Mouse (Mus musculus) liver, postnatal 0 days (tissue): Measurements from ENCODE around the gene Drd1. TPM values are rescaled to one million over a fixed set of nuclear protein-coding genes. Genes with fewer than 3 reads are reported as not detected.
A peak's percentile ranks its signal among the peaks of the same experiment; 100 is the strongest.

Experiments used
- ATAC-seq: fragments of 200-750 bp; cut with Nextera tagmentation; 2 replicates; pipeline ENCODE4 v1.8.0; 2017; ENCODE audit warnings: mild to moderate bottlenecking, moderate library complexity
- DNase-seq: peaks from one replicate; pipeline ENCODE4 v3.0.0-alpha.2; 2016
- H3K27ac ChIP-seq: fragments of 300-500 bp; sonication (generic); 2 replicates; pipeline ENCODE4 v1.5.1; 2014; ENCODE audit warnings: antibody characterized with exemption, moderate library complexity, mild to moderate bottlenecking, low read depth
- H3K27me3 ChIP-seq: fragments of 300-500 bp; sonication (generic); 2 replicates; pipeline ENCODE4 v1.6.1; 2014; ENCODE audit warnings: low read length, control low read depth, mixed read lengths; ENCODE audit not compliant: insufficient read depth
- H3K36me3 ChIP-seq: fragments of 300-500 bp; sonication (generic); replicated peaks from 2 replicates; pipeline ENCODE4 v1.6.1; 2014; ENCODE audit warnings: mild to moderate bottlenecking, control low read depth, low read length, moderate library complexity, mixed read lengths; ENCODE audit not compliant: insufficient read depth
- H3K4me1 ChIP-seq: fragments of 300-500 bp; sonication (generic); 2 replicates; pipeline ENCODE4 v1.6.1; 2014; ENCODE audit warnings: antibody characterized with exemption, mild to moderate bottlenecking, control low read depth; ENCODE audit not compliant: insufficient read depth
- H3K4me2 ChIP-seq: fragments of 300-500 bp; sonication (generic); 2 replicates; pipeline ENCODE4 v1.6.1; 2014; ENCODE audit warnings: low read depth, mild to moderate bottlenecking, low read length, moderate library complexity, mixed read lengths
- H3K4me3 ChIP-seq: fragments of 300-500 bp; sonication (generic); 2 replicates; pipeline ENCODE4 v1.5.1; 2014; ENCODE audit warnings: low read depth, low read length
- H3K9ac ChIP-seq: fragments of 300-500 bp; sonication (generic); replicated peaks from 2 replicates; pipeline ENCODE4 v1.6.1; 2014; ENCODE audit warnings: mild to moderate bottlenecking, moderate library complexity
- H3K9me3 ChIP-seq: fragments of 300-500 bp; sonication (generic); 2 replicates; pipeline ENCODE4 v1.6.1; 2016; ENCODE audit warnings: mild to moderate bottlenecking, control low read depth, low read length, mixed read lengths
- CTCF ChIP-seq: sonication (generic); IDR thresholded peaks from 2 replicates; pipeline ENCODE4 v1.5.1; 2016; ENCODE audit warnings: antibody characterized with exemption, low read depth
- EP300 ChIP-seq: IDR thresholded peaks from 2 replicates; pipeline ENCODE4 v1.6.1; 2016; ENCODE audit warnings: antibody characterized with exemption, low read depth, mild to moderate bottlenecking
- WGBS: fragments of 180-500 bp; shearing (Covaris S2); extraction: QIAGEN DNeasy Blood & Tissue Kit; methylation state at CpG from one replicate; pipeline ENCODE4 v1.1.7; 2014; ENCODE audit not compliant: insufficient replicate concordance; 5-methylcytosine and 5-hydroxymethylcytosine counted together
- polyA plus RNA-seq: library from polyadenylated mRNA; unstranded; fragments of >200 nt; fragmentation: Nextera tagmentation; extraction: Ambion mirVana; gene quantifications from 2 replicates; pipeline ENCODE4 v1.2.1, GENCODE M21; 2015

Gene Drd1
- polyA plus RNA-seq, 1 experiment from 2014 or later, result not detected

DNA sequence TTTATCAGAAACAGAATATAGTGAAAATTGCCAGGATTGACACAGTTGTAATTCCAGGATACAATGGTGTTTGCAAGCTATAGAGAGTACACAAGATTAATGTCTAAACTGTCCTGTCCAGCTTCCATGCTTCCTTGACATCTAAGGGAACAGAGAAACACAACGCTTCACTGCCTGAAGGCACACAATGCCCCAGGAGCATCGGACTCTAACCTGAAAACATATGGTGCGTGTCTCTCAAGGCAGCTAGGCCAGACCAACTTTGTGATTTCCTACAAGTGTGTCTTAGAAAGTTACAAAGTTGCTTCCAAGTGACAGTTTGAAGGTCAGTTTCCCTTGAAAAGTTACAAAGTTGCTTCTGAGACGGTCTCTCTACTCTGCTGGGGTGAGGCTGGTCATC lies 41.7 kb upstream of the Drd1 start:
- Histone ChIP-seq H3K27ac (no peak overlapping the region), H3K4me3 (no peak overlapping the region), H3K4me2 (no peak overlapping the region), H3K27me3 (no peaks in the 10 kb centered on the region), H3K9ac (no peak overlapping the region), H3K36me3 (peaks cover 59% of the 10 kb centered on the region), H3K9me3 (no peaks in the 10 kb centered on the region), H3K4me1 (peaks cover 4% of the 10 kb centered on the region; the same call in 1 of the 2 replicates)
- 89% methylated on average over 4 of the region's 4 CpGs for WGBS
- TF ChIP-seq CTCF, result no peak
- no peak for TF ChIP-seq EP300
- no peak for DNase-seq
- no peak for ATAC-seq

DNA sequence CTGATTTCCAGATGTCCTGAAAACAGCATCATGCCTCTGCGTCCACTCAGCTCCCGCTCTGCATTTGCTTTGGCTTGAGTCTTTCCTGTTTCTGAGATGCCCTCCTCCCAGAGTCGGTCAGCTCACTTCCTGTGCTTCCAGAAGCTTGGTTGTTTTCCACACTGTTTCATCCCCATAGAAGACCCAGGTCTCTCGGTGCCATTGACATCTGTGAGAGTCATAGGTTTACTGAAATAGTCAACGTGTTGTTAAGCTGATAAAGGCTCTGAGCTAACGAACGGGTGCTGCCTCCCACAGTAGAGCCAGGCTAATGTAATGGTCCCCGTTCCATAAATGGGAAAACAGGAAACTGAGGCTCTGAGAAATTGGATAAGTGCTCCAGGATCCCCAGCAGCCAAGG lies 40.2 kb upstream of the Drd1 start:
- Histone ChIP-seq H3K4me3 (no peak overlapping the region), H3K4me2 (no peak overlapping the region), H3K27me3 (no peaks in the 10 kb centered on the region), H3K27ac (no peak overlapping the region), H3K9ac (no peak overlapping the region), H3K9me3 (no peaks in the 10 kb centered on the region), H3K36me3 (peaks cover 70% of the 10 kb centered on the region), H3K4me1 (peaks cover 4% of the 10 kb centered on the region; the same call in 1 of the 2 replicates)
- WGBS, result 71% methylated on average over 8 of the region's 8 CpGs
- ATAC-seq, result no peak
- DNase-seq, result no peak
- TF ChIP-seq CTCF (no peak), EP300 (no peak)

DNA sequence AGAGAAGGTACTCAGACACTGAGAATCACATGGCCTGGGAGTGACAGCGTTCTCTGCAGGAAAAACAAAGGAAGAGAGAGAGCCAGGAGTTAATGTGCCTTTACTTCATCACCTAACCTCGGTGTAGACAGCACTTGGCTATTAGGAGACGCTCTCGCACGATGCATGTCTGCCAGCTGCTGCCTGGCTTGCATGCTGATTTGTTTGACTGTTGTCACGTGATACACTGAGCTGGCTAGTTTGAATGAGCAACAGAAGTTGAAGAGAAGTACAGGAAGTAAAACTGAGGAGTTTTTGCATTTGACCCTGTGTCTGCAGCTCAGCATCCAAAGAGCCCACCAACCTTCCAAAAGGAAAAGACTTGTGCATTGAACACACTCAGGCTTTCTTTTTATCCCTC lies 39.5 kb upstream of the Drd1 start:
- Histone ChIP-seq H3K4me2 (no peak overlapping the region), H3K9ac (no peak overlapping the region), H3K9me3 (no peaks in the 10 kb centered on the region), H3K4me3 (no peak overlapping the region), H3K27me3 (no peaks in the 10 kb centered on the region), H3K36me3 (peaks cover 69% of the 10 kb centered on the region), H3K27ac (no peak overlapping the region), H3K4me1 (no peaks in the 10 kb centered on the region)
- ATAC-seq (no peak), DNase-seq (no peak)
- WGBS, result 81% methylated on average over 6 of the region's 6 CpGs
- TF ChIP-seq CTCF (no peak), EP300 (no peak)

DNA sequence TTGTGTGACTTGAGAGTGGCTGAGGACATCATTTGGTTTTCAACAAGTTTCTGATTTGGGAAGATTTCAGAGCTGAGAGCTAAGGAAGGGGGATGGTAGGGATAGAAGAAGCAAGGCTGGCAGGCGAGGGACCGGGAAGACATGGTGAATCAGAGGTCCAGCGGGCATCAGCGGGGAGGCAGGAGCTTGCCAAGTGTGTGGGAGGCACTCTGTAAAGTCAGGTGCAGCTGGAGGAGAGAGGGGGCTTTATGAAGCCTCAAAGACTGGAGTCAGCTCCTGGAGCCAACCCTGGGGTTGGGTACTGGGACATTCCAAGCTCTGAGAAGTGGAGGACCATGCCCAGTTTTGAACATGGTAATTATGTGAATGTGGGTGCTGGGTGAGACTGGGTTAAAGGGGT lies 38.8 kb upstream of the Drd1 start:
- DNase-seq (no peak), ATAC-seq (no peak)
- Histone ChIP-seq H3K9me3 (no peaks in the 10 kb centered on the region), H3K4me2 (no peak overlapping the region), H3K4me3 (no peak overlapping the region), H3K36me3 (peaks cover 71% of the 10 kb centered on the region), H3K27ac (no peak overlapping the region), H3K27me3 (no peaks in the 10 kb centered on the region), H3K4me1 (no peaks in the 10 kb centered on the region), H3K9ac (no peak overlapping the region)
- no peak for TF ChIP-seq CTCF
- no peak for TF ChIP-seq EP300
- WGBS, result 92% methylated on average over 4 of the region's 4 CpGs

DNA sequence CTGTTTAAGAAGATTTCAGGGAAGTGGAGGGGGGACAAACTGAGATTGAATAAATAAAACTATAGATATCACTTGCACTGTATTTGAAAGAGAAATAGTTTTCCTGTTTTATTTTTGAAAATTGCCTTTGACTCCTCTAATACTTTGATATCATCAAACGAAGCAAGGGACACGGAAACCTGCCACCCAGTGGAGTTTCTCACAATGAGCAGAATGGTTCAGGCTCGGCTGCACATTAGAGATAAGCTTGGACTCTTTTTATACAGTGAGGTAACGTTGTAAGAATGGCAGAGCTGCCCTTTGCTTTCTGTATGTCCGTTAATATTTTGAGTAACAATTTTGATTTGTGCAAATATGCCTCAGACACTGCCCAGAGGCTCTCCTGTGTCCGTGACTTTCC lies 36.2 kb upstream of the Drd1 start:
- Histone ChIP-seq H3K27ac (no peak overlapping the region), H3K4me3 (no peak overlapping the region), H3K36me3 (peaks cover 79% of the 10 kb centered on the region), H3K4me2 (no peak overlapping the region), H3K9me3 (no peaks in the 10 kb centered on the region), H3K27me3 (no peaks in the 10 kb centered on the region), H3K9ac (no peak overlapping the region), H3K4me1 (no peaks in the 10 kb centered on the region)
- TF ChIP-seq EP300, result no peak
- TF ChIP-seq CTCF, result no peak
- ATAC-seq, result no peak
- no peak for DNase-seq
- WGBS, result 65% methylated on average over 6 of the region's 6 CpGs

DNA sequence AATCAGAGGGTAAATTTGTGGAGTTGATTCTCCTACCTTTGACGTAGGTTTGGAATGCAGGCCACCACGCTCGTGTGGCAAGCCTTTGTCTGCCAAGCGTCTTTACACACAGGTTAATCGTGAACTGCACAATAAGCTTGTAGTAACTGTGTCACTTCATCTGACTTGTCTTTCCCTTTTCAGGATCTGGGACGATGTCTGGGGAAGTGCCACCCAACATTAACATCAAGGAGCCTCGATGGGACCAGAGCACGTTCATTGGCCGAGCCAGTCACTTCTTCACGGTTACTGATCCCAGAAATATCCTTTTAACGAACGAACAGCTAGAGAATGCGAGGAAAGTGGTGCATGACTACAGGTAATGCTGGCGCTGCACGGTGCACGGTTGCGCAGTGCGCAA lies 29.8 kb upstream of the Drd1 start:
- Histone ChIP-seq H3K9me3 (no peaks in the 10 kb centered on the region), H3K9ac (no peak overlapping the region), H3K27me3 (no peaks in the 10 kb centered on the region), H3K4me2 (no peak overlapping the region), H3K4me3 (no peak overlapping the region), H3K27ac (no peak overlapping the region), H3K36me3 (peaks cover 47% of the 10 kb centered on the region), H3K4me1 (peaks cover 21% of the 10 kb centered on the region)
- ATAC-seq (no peak), DNase-seq (no peak)
- WGBS, result 87% methylated on average over 18 of the region's 18 CpGs
- TF ChIP-seq CTCF (no peak), EP300 (no peak)

DNA sequence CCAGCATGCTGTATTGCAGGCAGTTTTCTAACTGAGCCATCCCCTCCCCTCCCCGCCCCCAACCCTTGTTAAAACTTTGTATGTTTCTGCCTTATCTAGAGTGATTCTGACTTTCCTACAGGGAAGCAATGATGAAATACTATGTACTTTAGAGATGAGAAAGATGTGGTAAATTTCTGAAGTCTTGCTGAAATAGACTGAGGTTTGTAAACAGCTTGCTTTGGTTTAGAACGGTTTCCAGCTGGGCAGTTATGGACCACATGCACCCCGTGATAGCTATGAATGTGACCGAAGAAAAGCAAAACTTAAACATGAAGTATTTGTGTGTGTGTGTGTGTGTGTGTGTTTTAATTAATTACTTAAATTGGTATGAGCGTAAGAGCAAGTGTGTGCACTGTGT lies 29.3 kb upstream of the Drd1 start:
- H3K4me3 ChIP-seq, result no peak overlapping the region
- no peaks in the 10 kb centered on the region for H3K9me3 ChIP-seq
- ATAC-seq (peak; percentile 41), DNase-seq (no peak)
- H3K9ac ChIP-seq, result no peak overlapping the region
- 74% methylated on average over 5 of the region's 5 CpGs for WGBS
- TF ChIP-seq CTCF (no peak), EP300 (peak; percentile 35; the same call in 1 of the 2 replicates)
- no peak overlapping the region for H3K27ac ChIP-seq
- no peak overlapping the region for H3K4me2 ChIP-seq
- H3K4me1 ChIP-seq, result peaks cover 24% of the 10 kb centered on the region
- H3K36me3 ChIP-seq, result peaks cover 44% of the 10 kb centered on the region
- no peaks in the 10 kb centered on the region for H3K27me3 ChIP-seq
